Mouse (Mus musculus): Measurements from ENCODE around the gene Rwdd3. TPM values are rescaled to one million over a fixed set of nuclear protein-coding genes. Genes with fewer than 3 reads are reported as not detected.

Gene Rwdd3
- polyA plus RNA-seq, 1 experiment from 2014 or later: 3.2 TPM

Other genes with a start within 250 kb of the Rwdd3 start
- 0.84 and 1.1 TPM in 2 replicates for gene Tmem56, start 111.4 kb upstream of the Rwdd3 start, polyA plus RNA-seq (2016; fragmentation: Nextera tagmentation; extraction: Ambion mirVana)
- gene Alg14, start 120.1 kb upstream of the Rwdd3 start, polyA plus RNA-seq (2016; fragmentation: Nextera tagmentation; extraction: Ambion mirVana): 35.5 and 41.5 TPM in 2 replicates